Mouse (Mus musculus) layer of hippocampus, adult 2 months (tissue): ENCODE data around the gene Socs7. TPM values are rescaled to one million over a fixed set of nuclear protein-coding genes. Genes with fewer than 3 reads are reported as not detected.

Experiments used
- DNase-seq, 2 experiments: peaks; one replicate each; pipeline ENCODE4 v3.0.0; 2022; ENCODE audit warnings: low spot score in 2 of 2
- H3K27ac ChIP-seq: fragments of 200-600 bp; 2 replicates; pipeline ENCODE4 v1.8.1; 2022
- H3K4me3 ChIP-seq: fragments of 200-600 bp; 2 replicates; pipeline ENCODE4 v1.8.1; 2022; ENCODE audit warnings: mild to moderate bottlenecking
- CTCF ChIP-seq: fragments of 200-600 bp; conservative IDR thresholded peaks from 2 replicates; pipeline ENCODE4 v1.8.1; 2022; ENCODE audit warnings: antibody characterized with exemption, mild to moderate bottlenecking, moderate library complexity
- total RNA-seq, 2 experiments: library from RNA; stranded (reverse); gene quantifications; 2 replicates each; pipeline ENCODE4 v1.2.3; 2021

Socs7 gene
- total RNA-seq, 2 experiments from 2014 or later: 79.5 to 79.7 TPM

DNA sequence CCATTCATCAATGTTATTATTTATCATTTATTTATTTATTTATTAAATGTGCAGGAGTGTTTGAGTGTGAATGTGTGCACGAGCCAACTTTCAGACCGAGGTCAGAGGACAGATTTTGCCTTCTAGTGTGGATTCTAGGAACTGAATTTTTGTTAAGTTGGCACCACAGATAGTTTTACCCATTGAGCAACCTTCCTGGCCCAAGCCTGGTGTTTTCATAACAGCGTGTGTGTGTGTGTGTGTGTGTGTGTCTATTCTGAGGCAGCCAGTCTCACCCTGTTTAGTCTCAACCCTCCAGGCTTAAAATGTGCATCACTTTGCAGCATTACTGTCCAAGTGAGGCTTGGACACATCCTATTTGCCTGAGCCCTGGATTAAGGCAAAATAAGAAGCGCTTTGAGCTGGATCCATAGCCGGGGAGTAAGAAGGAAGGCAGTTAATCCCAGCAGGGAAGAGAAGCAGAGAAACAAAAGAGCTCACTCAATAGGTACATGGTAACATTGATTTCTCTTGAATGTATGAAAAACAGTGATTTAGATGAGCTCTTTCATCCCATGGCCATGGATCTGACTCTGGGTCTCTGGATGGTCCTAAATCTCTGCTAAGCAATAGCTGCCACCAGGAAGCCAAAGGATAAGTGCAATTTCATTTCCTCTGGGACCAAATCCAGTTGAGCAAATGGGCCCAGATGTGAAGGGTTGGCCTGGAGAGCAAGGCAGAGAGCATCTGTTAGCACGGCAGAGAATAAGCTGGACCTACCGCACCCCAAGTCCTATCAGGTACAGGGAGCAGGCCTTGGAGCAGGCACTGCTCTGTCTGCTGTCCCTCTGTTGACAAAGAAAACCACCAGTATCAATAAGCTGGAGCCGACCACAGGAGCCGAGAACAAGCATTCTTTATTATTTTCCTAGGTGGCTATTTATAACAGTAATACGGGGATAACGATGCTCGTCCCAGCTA lies 30.8 kb upstream of the Socs7 start:
- DNase-seq: no peak
- no peak overlapping the region for H3K27ac ChIP-seq
- no peak overlapping the region for H3K4me3 ChIP-seq
- TF ChIP-seq CTCF: no peak

GRCm38 (mm10) chr11:97333044-97333443 lies 29.3 kb upstream of the Socs7 start:
- no peak overlapping the region for H3K4me3 ChIP-seq
- no peak overlapping the region for H3K27ac ChIP-seq
- TF ChIP-seq CTCF: no peak
- no peak for DNase-seq

- no peak for TF ChIP-seq CTCF
- Histone ChIP-seq H3K4me3 (no peak overlapping the region), H3K27ac (no peak overlapping the region)
- DNase-seq: no peak
These were observed 28.5 kb upstream of the Socs7 start for GRCm38 (mm10) chr11:97333896-97334295.

DNA sequence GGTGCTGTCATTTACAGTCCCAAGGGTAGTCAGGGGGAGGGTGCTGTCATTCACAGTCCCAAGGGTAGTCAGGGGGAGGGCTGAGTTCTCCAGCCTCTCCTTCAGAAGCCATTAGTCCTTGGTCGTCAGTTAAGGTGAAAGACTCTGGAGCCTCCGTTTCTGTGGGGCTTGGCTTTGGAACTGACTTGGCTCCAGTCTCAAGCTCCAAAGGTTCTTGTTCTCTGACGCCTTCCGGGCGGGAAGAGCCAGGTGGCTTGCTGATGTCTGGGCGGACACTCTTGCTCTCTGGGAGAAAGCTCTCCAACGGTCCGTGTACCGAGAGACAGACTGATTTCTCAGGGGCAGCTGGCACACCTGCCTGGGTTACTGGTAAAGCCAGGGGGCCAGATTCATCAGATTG lies 28.0 kb upstream of the Socs7 start:
- Histone ChIP-seq H3K4me3 (no peak overlapping the region), H3K27ac (no peak overlapping the region)
- no peak for DNase-seq
- TF ChIP-seq CTCF: no peak

- Histone ChIP-seq H3K27ac (no peak overlapping the region), H3K4me3 (no peak overlapping the region)
- TF ChIP-seq CTCF: no peak
- no peak for DNase-seq
These were observed 26.1 kb upstream of the Socs7 start for GRCm38 (mm10) chr11:97336238-97336637.

DNA sequence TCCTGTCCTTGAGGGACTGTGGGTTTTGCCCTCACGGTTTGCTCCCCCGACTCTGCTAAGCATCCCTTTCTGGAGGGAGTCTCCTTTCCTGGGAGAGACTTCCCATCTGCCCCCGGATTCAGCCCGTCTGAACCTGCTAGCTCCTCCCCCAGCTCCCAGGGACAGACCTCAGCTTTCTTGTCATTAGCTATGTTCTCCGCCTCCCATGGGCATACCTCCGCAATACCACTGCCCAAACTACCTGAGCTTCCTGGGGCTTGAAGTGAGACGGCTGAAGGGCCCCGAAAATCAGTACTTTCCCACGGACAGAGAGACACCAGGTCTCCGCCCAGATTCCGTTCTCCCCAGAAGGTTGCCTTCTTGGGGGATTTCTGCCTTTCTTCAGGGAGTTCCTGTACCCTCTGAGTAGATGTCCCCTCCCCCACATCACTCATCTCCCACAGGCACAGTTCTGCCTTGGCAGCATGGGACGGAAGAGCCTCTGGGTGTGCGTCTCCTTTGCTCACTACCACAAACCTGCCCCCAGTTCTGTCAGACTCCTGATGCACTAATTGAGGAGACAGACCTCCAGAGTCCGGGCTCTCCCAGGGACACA lies 25.5 kb upstream of the Socs7 start:
- no peak overlapping the region for H3K4me3 ChIP-seq
- DNase-seq: no peak
- no peak for TF ChIP-seq CTCF

GRCm38 (mm10) chr11:97337363-97337762 lies 25.0 kb upstream of the Socs7 start:
- H3K27ac ChIP-seq: no peak overlapping the region
- TF ChIP-seq CTCF: no peak
- no peak for DNase-seq

More for the DNA sequence above, 25.5 kb upstream of the Socs7 start:
- H3K27ac ChIP-seq: no peak overlapping the region

DNA sequence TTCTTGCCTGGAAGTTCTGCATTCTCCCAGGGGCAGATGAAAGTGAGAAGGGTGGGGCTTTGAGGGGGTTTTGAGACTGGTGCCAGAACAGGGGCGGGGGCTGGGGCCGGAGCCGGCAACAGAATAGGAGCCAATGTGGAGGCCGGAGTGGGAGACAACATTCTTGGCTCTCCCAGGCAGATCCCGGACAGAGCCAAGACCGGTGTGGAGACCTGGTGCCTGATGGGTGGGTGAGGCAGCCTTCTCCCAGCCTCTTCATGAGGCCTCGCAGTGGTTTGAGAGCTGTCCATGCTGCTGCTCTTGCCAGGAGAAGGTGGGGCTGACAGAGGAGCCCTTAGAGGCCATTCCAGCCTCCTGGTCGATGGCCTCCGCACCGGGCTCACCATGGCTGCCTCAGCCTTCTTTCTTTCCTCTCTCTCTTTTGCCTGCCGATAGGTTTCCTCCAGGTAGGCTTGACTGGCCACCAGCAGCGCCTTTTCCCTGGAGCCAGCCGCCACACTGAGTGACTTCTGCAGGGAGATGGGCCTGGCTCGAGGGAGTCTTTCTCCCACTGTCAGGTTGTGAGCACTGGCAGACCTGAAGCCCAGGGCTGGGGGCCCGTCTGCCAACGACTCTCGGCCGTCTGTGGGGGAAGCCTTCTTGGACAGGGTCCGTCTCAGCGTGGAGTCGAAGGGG lies 23.9 kb upstream of the Socs7 start:
- H3K27ac ChIP-seq: peak overlapping the region; percentile 14; the same call in 1 of the 2 replicates
- DNase-seq: no peak
- no peak for TF ChIP-seq CTCF
- no peak overlapping the region for H3K4me3 ChIP-seq

More at GRCm38 (mm10) chr11:97337363-97337762, 25.0 kb upstream of the Socs7 start:
- H3K4me3 ChIP-seq: no peak overlapping the region

DNA sequence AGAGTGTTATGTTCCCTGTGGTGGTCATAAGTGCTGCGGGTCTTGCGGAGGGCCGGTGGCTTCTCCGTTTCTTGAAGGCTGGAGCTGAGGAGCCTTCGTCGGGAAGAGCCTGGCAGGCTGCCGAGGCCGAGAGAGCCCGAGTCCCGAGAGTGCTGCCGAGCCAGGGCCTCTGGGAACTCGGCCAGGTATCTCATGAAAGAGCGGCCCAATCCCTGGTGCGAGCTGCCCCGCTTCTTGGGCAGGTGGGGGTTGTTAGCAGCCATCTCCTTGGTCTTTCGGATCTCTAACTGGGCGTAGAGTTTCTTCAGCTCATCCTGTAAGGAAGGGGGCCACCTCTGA lies 23.4 kb upstream of the Socs7 start:
- no peak for TF ChIP-seq CTCF
- Histone ChIP-seq H3K27ac (peak overlapping the region; percentile 14; the same call in 1 of the 2 replicates), H3K4me3 (no peak overlapping the region)
- DNase-seq: peak; percentile 46 to 58

DNA sequence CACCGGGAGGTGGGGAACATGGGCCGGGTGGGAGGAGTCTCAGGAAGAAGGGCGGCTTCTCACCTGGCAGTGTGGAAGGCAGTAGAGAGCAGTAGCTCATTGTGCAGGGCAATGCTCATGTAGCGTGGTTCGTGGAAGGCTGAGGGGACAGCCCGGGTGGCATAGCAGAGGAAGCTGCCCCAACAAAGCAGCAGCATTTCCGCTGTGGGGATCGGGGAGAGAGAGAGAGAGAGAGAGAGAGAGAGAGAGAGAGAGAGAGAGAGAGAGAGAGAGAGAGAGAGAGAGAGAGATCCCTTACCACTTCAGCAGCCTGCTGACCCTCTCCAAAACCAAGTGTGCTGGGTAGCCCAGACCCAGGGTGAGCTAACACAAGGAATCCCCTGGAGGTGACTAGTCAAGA lies 19.2 kb upstream of the Socs7 start:
- no peak overlapping the region for H3K27ac ChIP-seq
- TF ChIP-seq CTCF: no peak
- H3K4me3 ChIP-seq: no peak overlapping the region
- no peak for DNase-seq

DNA sequence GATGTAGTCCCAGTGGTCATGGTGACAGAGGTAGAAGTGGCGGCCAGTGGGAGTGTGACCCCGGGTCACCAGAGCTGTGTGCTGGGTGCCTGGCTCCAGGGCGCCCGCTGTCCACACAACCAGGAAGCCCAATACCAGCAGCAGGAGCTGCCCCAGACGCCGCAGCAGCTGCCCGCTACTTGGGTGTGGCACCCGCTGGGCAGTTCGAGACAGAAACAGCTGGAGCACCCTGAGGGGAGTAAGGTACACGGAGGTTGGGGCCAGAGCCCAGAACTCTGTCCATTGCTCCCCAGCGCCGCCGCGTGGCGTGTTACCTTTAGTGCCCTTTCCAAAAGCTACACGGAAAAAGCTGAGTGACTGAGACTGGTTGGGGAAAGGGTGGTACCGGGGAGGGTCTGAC lies 18.7 kb upstream of the Socs7 start:
- TF ChIP-seq CTCF: peak; percentile 58
- no peak for DNase-seq
- Histone ChIP-seq H3K4me3 (no peak overlapping the region), H3K27ac (no peak overlapping the region)

DNA sequence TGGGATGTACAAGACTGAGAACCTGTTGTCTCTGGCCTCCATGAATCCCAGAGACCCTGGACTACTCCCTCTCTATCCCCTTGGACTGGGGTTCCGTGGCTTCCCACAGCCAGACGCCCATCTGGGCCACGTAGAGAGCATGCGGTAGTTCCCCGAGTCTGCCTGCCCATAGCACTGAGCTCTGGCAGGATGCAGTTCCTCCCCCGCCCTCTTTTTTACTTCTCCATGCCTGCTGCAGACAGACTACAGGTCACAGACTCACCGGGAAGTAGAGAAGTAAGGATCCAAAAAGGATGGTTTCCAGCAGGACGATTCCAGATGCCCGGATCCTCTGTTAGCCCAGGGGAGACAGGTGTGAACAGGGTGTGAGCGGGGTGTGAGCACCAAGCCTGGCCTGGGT lies 16.9 kb upstream of the Socs7 start:
- no peak for DNase-seq
- H3K27ac ChIP-seq: no peak overlapping the region
- no peak for TF ChIP-seq CTCF
- no peak overlapping the region for H3K4me3 ChIP-seq

GRCm38 (mm10) chr11:97346383-97346782 lies 16.0 kb upstream of the Socs7 start:
- Histone ChIP-seq H3K27ac (no peak overlapping the region), H3K4me3 (no peak overlapping the region)
- TF ChIP-seq CTCF: no peak
- DNase-seq: no peak

- Histone ChIP-seq H3K4me3 (no peak overlapping the region), H3K27ac (no peak overlapping the region)
- no peak for DNase-seq
- no peak for TF ChIP-seq CTCF
These were observed 15.1 kb upstream of the Socs7 start for GRCm38 (mm10) chr11:97347291-97347690.
